Mouse (Mus musculus) midbrain, embryonic 16.5 days (tissue): ENCODE measurements around the gene Kcnk3. TPM values are rescaled to one million over a fixed set of nuclear protein-coding genes. Genes with fewer than 3 reads are reported as not detected.

Experiments
- ATAC-seq: fragments of 200-750 bp; cut with Nextera tagmentation; 2 replicates; pipeline ENCODE4 v1.8.0; 2017; ENCODE audit warnings: moderate TSS enrichment
- H3K27ac ChIP-seq: fragments of 300-500 bp; sonication (generic); 2 replicates; pipeline ENCODE4 v1.5.1; 2014; ENCODE audit warnings: mild to moderate bottlenecking, low read length, mixed read lengths
- H3K27me3 ChIP-seq: fragments of 300-500 bp; sonication (generic); 2 replicates; pipeline ENCODE4 v1.6.1; 2014; ENCODE audit warnings: low read depth, low read length, mixed read lengths; ENCODE audit not compliant: control insufficient read depth, insufficient read depth
- H3K36me3 ChIP-seq: fragments of 300-500 bp; sonication (generic); 2 replicates; pipeline ENCODE4 v1.6.1; 2014; ENCODE audit warnings: mild to moderate bottlenecking, low read length, moderate library complexity, mixed read lengths; ENCODE audit not compliant: control insufficient read depth, insufficient read depth
- H3K4me1 ChIP-seq: fragments of 300-500 bp; sonication (generic); 2 replicates; pipeline ENCODE4 v1.6.1; 2014; ENCODE audit warnings: mild to moderate bottlenecking, low read length, mixed read lengths; ENCODE audit not compliant: control insufficient read depth, insufficient read depth
- H3K4me2 ChIP-seq: fragments of 300-500 bp; sonication (generic); 2 replicates; pipeline ENCODE4 v1.6.1; 2014; ENCODE audit warnings: mild to moderate bottlenecking, low read length, mixed read lengths
- H3K4me3 ChIP-seq: fragments of 300-500 bp; sonication (generic); 2 replicates; pipeline ENCODE4 v1.5.1; 2014; ENCODE audit warnings: low read depth, mild to moderate bottlenecking, low read length, moderate library complexity, mixed read lengths
- H3K9ac ChIP-seq: fragments of 300-500 bp; sonication (generic); 2 replicates; pipeline ENCODE4 v1.6.1; 2014; ENCODE audit warnings: low read depth, low read length, mixed read lengths
- H3K9me3 ChIP-seq: fragments of 300-500 bp; sonication (generic); replicated peaks from 2 replicates; pipeline ENCODE4 v1.6.1; 2014; ENCODE audit warnings: mild to moderate bottlenecking, low read length, mixed read lengths; ENCODE audit not compliant: control insufficient read depth, poor library complexity, severe bottlenecking
- WGBS: fragments of 180-500 bp; shearing (Covaris S2); extraction: QIAGEN DNeasy Blood & Tissue Kit; methylation state at CpG from one replicate; pipeline ENCODE4 v1.1.7; 2014; 5-methylcytosine and 5-hydroxymethylcytosine counted together
- polyA plus RNA-seq: library from polyadenylated mRNA; unstranded; fragments of >200 nt; fragmentation: Nextera tagmentation; extraction: Ambion mirVana; gene quantifications from 2 replicates; pipeline ENCODE4 v1.2.1, GENCODE M21; 2015

Kcnk3 gene
- polyA plus RNA-seq, 1 experiment from 2014 or later = 6.6 TPM

DNA sequence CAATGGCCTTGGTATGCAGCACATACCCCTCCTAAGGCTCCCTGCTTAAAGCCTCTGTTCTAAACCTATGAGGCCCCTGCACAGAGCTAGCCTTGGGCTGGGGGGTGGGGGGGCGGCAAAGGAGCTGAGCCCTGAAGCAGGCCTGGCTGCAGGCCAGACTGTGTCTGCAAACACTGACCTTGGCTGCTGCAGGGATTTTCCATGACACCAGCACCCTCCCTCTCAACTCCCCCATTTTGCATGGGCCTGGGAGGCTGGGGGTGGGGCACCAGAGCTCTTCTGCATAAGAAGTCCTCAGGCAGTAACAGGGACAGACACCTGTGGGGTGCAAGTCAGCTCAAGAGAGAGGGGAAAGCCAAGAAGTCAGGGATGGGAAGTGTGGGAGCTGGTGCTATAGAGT is 26.3 kb downstream of the Kcnk3 start:
- Histone ChIP-seq H3K4me3 (no peak overlapping the region), H3K4me2 (no peak overlapping the region), H3K27me3 (no peaks in the 10 kb centered on the region), H3K9me3 (no peaks in the 10 kb centered on the region), H3K4me1 (peaks cover 2% of the 10 kb centered on the region; the same call in 1 of the 2 replicates), H3K9ac (no peak overlapping the region), H3K27ac (no peak overlapping the region), H3K36me3 (no peaks in the 10 kb centered on the region)
- ATAC-seq = no peak
- WGBS = 22% methylated on average over 1 of the region's 1 CpGs

GRCm38 (mm10) chr5:30615416-30615815 is 27.4 kb downstream of the Kcnk3 start:
- no peaks in the 10 kb centered on the region for H3K9me3 ChIP-seq
- no peak overlapping the region for H3K27ac ChIP-seq
- WGBS = 49% methylated on average over 6 of the region's 6 CpGs
- ATAC-seq = no peak
- peaks cover 2% of the 10 kb centered on the region; the same call in 1 of the 2 replicates for H3K4me1 ChIP-seq
- no peak overlapping the region for H3K4me2 ChIP-seq
- no peaks in the 10 kb centered on the region; the same call in 1 of the 2 replicates for H3K27me3 ChIP-seq
- H3K9ac ChIP-seq = no peak overlapping the region
- no peaks in the 10 kb centered on the region for H3K36me3 ChIP-seq
- no peak overlapping the region for H3K4me3 ChIP-seq

DNA sequence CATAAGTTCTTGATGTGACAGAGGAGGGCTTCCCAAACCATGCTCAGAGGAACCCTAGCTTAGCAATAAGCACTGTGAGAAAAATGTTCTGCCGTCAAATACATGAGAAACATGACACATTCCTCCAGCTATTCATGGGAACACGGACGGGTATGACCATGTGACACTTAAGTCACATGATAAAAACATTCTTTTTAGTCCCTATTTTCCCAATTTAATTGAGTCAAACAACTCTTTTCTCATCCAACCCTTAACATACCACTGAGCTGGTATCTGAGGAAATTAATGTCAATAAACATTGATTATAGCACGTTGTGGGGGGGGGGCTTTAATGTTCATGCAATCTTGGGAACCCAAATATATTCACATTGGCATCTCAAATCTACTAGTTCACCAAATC is 27.8 kb downstream of the Kcnk3 start:
- WGBS = 79% methylated on average over 4 of the region's 4 CpGs
- H3K4me2 ChIP-seq = no peak overlapping the region
- peaks cover 2% of the 10 kb centered on the region; the same call in 1 of the 2 replicates for H3K4me1 ChIP-seq
- H3K27me3 ChIP-seq = no peaks in the 10 kb centered on the region; the same call in 1 of the 2 replicates
- H3K36me3 ChIP-seq = no peaks in the 10 kb centered on the region
- H3K27ac ChIP-seq = no peak overlapping the region
- no peak overlapping the region for H3K4me3 ChIP-seq
- no peak overlapping the region for H3K9ac ChIP-seq
- ATAC-seq = no peak
- no peaks in the 10 kb centered on the region for H3K9me3 ChIP-seq

DNA sequence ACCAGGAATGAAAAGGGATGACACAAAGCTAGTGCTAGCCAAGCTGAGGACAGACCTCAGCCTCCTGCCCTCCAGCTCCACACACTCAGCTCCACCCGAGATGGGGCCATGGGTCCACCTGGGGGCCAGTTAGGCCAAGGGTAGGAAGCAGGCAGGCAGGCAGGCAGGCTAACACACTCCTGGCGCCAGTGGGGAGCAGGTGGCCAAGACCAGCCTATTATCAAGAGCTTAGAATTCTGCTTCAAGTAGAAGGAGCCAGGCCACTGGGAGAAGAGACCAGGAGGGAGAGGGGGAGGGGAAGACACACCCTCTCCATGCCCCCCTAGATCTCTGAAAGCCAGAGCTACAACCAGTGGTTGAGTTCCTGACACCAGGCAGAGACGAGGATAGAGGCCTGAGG is 28.7 kb downstream of the Kcnk3 start:
- no peaks in the 10 kb centered on the region for H3K36me3 ChIP-seq
- H3K4me1 ChIP-seq = peaks cover 2% of the 10 kb centered on the region; the same call in 1 of the 2 replicates
- H3K27ac ChIP-seq = no peak overlapping the region
- no peak for ATAC-seq
- no peak overlapping the region for H3K9ac ChIP-seq
- H3K27me3 ChIP-seq = peaks cover 8% of the 10 kb centered on the region
- no peaks in the 10 kb centered on the region for H3K9me3 ChIP-seq
- 31% methylated on average over 3 of the region's 3 CpGs for WGBS
- H3K4me2 ChIP-seq = no peak overlapping the region
- H3K4me3 ChIP-seq = no peak overlapping the region

DNA sequence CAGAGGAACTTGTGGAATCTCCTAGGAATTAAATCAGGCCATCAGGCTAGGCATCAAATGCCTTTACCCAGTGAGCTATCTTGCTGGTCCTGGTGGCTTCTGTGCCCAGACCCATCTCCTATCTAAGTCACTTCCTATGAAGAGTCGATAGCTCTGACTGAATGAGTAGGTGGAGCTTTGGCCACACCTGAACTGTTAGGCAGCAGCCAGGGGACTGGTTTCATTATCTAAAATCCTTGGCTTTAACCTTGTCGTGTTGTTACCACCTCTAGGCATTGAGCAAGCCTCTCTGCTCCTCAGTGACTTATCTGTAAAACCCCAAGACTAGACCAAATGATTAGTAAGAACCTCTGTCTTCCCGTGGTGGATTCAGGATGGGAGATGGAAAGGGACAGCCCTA is 29.4 kb downstream of the Kcnk3 start:
- H3K27me3 ChIP-seq = peaks cover 12% of the 10 kb centered on the region
- H3K36me3 ChIP-seq = no peaks in the 10 kb centered on the region
- peaks cover 8% of the 10 kb centered on the region; the same call in 1 of the 2 replicates for H3K4me1 ChIP-seq
- no peak overlapping the region for H3K4me3 ChIP-seq
- no peak overlapping the region for H3K4me2 ChIP-seq
- no peak for ATAC-seq
- H3K9ac ChIP-seq = no peak overlapping the region
- 36% methylated on average over 3 of the region's 3 CpGs for WGBS
- H3K27ac ChIP-seq = no peak overlapping the region
- no peaks in the 10 kb centered on the region for H3K9me3 ChIP-seq

GRCm38 (mm10) chr5:30617851-30618250 is 29.9 kb downstream of the Kcnk3 start:
- no peak overlapping the region for H3K27ac ChIP-seq
- H3K9ac ChIP-seq = no peak overlapping the region
- WGBS = 34% methylated on average over 11 of the region's 11 CpGs
- H3K4me3 ChIP-seq = no peak overlapping the region
- H3K4me2 ChIP-seq = no peak overlapping the region
- ATAC-seq = no peak
- H3K4me1 ChIP-seq = peaks cover 13% of the 10 kb centered on the region
- H3K36me3 ChIP-seq = no peaks in the 10 kb centered on the region
- no peaks in the 10 kb centered on the region for H3K9me3 ChIP-seq
- peaks cover 17% of the 10 kb centered on the region for H3K27me3 ChIP-seq

DNA sequence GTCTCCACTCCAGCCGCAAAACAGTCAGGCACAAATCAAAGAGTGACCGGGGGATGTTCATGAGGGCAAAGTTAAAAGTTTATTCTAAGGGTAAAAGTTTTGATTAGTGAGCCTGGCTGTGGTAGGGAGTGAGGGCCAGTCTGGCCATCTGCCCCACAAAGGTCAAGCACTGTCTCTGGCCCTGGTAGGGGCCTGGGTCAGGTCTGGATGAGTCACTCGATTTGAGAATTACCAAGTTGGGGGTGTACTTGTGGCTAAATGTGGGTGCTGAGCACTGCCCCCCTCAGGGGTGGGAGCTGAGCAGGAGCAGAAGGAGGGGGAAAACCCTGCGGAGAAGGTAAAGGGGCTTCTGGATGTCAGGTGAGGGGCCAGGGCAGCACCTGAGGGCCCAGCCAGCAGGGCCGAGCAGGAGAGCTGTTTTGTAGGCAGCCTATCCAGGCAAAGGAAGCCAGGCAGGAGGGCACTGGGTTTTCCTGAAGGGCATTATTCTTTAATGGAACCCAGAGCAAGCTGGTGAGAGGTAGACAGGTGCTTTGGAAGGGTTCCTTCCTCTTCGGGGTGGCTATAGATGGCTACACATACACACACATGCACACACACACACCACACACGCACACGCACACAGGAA is 30.5 kb downstream of the Kcnk3 start:
- H3K27me3 ChIP-seq = peaks cover 18% of the 10 kb centered on the region
- H3K36me3 ChIP-seq = no peaks in the 10 kb centered on the region
- no peak for ATAC-seq
- WGBS = 85% methylated on average over 8 of the region's 8 CpGs
- no peak overlapping the region for H3K9ac ChIP-seq
- no peaks in the 10 kb centered on the region for H3K9me3 ChIP-seq
- H3K4me3 ChIP-seq = no peak overlapping the region
- H3K4me2 ChIP-seq = no peak overlapping the region
- peaks cover 14% of the 10 kb centered on the region for H3K4me1 ChIP-seq
- H3K27ac ChIP-seq = no peak overlapping the region

DNA sequence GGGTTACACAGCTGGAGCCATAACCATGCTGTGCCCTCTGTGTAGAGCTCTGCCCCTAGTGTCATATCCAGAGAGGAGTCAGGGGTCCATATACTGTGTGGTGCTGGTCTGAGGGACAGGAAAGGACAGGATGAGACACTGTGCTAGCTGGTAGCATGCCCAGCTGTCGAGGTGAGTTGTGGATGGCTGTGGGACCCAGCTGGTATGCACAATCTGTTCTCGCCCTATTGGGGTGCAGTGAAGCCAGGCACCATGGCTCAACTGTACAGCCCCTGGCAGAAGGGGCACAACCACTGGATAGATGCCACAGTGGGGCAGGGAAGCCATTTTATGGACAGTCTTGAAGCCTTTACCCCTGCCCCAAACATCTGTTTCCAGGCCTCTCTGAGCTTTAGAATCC is 31.2 kb downstream of the Kcnk3 start:
- Histone ChIP-seq H3K27me3 (peaks cover 18% of the 10 kb centered on the region), H3K4me2 (no peak overlapping the region), H3K4me3 (no peak overlapping the region), H3K9me3 (no peaks in the 10 kb centered on the region), H3K9ac (no peak overlapping the region), H3K4me1 (peaks cover 14% of the 10 kb centered on the region), H3K27ac (no peak overlapping the region), H3K36me3 (no peaks in the 10 kb centered on the region)
- 87% methylated on average over 2 of the region's 2 CpGs for WGBS
- ATAC-seq = no peak

- no peak overlapping the region for H3K9ac ChIP-seq
- H3K4me1 ChIP-seq = peaks cover 11% of the 10 kb centered on the region
- ATAC-seq = no peak
- no peak overlapping the region for H3K4me3 ChIP-seq
- no peak overlapping the region for H3K27ac ChIP-seq
- no peaks in the 10 kb centered on the region for H3K9me3 ChIP-seq
- H3K36me3 ChIP-seq = no peaks in the 10 kb centered on the region
- peaks cover 18% of the 10 kb centered on the region for H3K27me3 ChIP-seq
- over 99% methylated on average over 20 of the region's 20 CpGs for WGBS
- no peak overlapping the region for H3K4me2 ChIP-seq
Observed at GRCm38 (mm10) chr5:30620567-30620966, 32.6 kb downstream of the Kcnk3 start.
